Mouse (Mus musculus): ENCODE results near the gene H2al1j. TPM values are rescaled to one million over a fixed set of nuclear protein-coding genes. Genes with fewer than 3 reads are reported as not detected.
"Not testable (repeated sequence)": the region's sequence is repeated elsewhere in the genome, so short reads cannot be mapped to it uniquely, and the experiment has no call there.

H2al1j gene
- not detected in 2 replicates for polyA plus RNA-seq (2014; fragmentation: Nextera tagmentation; extraction: Ambion mirVana)

DNA sequence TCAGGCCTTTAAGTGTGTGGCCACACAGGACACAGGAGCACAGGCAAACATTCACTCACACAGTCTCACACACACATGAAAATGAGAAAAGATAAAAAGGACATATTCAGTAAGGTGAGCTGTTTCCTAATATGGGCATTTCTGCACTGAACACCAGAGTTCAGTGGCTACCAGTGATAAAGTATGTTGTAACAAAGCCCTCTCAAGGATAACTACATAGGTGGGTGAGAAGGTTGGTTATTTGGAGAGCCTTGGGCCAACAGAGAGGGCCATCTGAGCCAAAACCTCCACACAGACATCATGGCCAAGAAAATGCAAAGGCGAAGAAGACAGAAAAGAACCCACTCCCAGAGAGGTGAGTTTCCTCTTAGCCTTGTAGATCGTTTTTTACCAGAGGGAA is at the start of gene H2al1j:
Gene H2al1j, plus strand, starts transcription at position 301 of the 400 bp plus-strand sequence.
- H3K27me3 ChIP-seq (ENCODE audit: control insufficient read depth, insufficient read depth, low read length); H3K9ac ChIP-seq (ENCODE audit: low read depth, low read length); H3K9me3 ChIP-seq (ENCODE audit: control insufficient read depth, low read length); H3K36me3 ChIP-seq (ENCODE audit: control insufficient read depth, insufficient read depth, low read length); H3K4me1 ChIP-seq (ENCODE audit: control insufficient read depth, insufficient read depth, low read length); H3K27ac ChIP-seq (ENCODE audit: low read depth, low read length); ATAC-seq (ENCODE audit: low FRiP score, low TSS enrichment); H3K4me3 ChIP-seq (ENCODE audit: low read length); H3K4me2 ChIP-seq (replicated peaks; ENCODE audit: low read depth, low read length): not testable (repeated sequence)
- 93% methylated on average over 2 of the region's 2 CpGs for WGBS

DNA sequence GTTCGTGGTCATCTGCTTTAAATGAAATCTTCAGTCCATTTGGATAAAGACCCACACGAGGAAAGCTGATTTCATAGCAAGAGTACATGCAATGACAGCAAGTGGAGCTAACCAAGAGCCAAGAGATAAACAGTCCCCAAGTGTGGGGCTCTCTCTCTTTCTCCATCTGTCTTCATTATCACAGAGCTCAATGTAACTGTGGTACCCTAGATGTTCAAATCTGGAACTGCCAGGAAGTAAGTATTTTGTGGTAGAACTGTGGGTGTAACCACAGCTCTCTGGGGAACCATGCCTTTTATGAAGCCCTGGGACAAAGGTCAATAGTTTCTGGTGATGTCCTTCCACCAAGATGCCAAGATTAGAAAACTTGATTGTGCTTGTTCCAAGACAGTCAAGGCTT is 46.9 kb upstream of the H2al1j start:
- no peaks in the 10 kb centered on the region for H3K4me1 ChIP-seq (ENCODE audit: control insufficient read depth, insufficient read depth, low read length)
- no peak overlapping the region for H3K9ac ChIP-seq (ENCODE audit: low read depth, low read length)
- no peak for ATAC-seq (ENCODE audit: low FRiP score, low TSS enrichment)
- no peaks in the 10 kb centered on the region for H3K9me3 ChIP-seq (ENCODE audit: control insufficient read depth, low read length)
- H3K4me3 ChIP-seq (ENCODE audit: low read length), result no peak overlapping the region
- no peak overlapping the region for H3K4me2 ChIP-seq (replicated peaks; ENCODE audit: low read depth, low read length)
- no peaks in the 10 kb centered on the region for H3K36me3 ChIP-seq (ENCODE audit: control insufficient read depth, insufficient read depth, low read length)
- WGBS, result 79% methylated on average over 2 of the region's 2 CpGs
- H3K27ac ChIP-seq (ENCODE audit: low read depth, low read length), result no peak overlapping the region
- no peaks in the 10 kb centered on the region for H3K27me3 ChIP-seq (ENCODE audit: control insufficient read depth, insufficient read depth, low read length)

DNA sequence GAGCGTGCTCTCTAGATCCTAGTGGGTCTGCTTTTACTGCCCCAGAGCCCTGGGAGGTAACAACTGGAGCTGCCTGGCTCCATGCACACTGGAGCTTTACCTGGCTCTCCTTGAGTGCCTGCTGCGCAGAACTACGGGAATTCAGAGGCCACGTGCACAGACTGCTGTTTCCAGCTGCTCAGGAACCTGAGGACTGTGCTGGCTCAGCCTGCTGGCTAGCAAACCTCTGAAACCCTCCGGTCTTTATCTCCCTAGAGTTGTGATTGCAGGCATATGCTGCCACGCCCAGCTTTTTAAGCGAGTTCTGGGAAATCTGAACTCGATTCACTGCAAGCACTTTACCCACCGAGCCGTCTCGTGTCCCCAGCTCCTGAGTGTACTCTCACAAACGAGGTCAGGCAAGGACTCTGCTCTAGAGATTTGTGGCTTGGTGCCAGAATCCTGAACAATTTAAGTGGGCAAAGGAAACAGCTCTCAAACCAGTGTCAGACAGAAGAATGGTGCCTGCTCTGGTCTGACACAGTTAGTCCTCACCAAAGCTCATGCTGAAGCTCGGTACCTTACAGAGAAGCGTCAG is 39.2 kb upstream of the H2al1j start:
- ATAC-seq (ENCODE audit: low FRiP score, low TSS enrichment), result no peak
- H3K27me3 ChIP-seq (ENCODE audit: control insufficient read depth, insufficient read depth, low read length), result no peaks in the 10 kb centered on the region
- H3K4me1 ChIP-seq (ENCODE audit: control insufficient read depth, insufficient read depth, low read length), result no peaks in the 10 kb centered on the region
- no peaks in the 10 kb centered on the region for H3K36me3 ChIP-seq (ENCODE audit: control insufficient read depth, insufficient read depth, low read length)
- H3K27ac ChIP-seq (ENCODE audit: low read depth, low read length), result no peak overlapping the region
- H3K4me2 ChIP-seq (replicated peaks; ENCODE audit: low read depth, low read length), result no peak overlapping the region
- no peak overlapping the region for H3K4me3 ChIP-seq (ENCODE audit: low read length)
- no peak overlapping the region for H3K9ac ChIP-seq (ENCODE audit: low read depth, low read length)
- WGBS, result 73% methylated on average over 14 of the region's 14 CpGs
- H3K9me3 ChIP-seq (ENCODE audit: control insufficient read depth, low read length), result no peaks in the 10 kb centered on the region

DNA sequence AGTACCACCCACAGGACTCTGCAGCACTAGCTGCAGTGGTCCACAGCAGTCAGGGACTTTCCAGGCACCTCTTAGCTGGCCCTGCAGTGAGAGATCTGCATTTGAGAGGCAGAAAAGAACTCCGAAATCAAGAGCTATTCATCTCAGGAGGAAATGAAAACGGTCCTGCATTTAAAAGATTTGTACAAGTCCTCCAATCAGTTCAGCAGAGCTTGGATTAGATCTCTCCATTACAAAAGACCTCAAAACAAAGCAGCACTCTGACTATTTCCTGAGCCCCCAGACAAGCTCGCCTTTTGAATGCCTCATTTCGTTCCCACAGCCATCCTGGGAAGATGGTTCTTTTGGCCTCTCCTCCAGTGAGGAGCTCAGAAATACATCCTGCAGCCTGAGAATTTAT is 38.4 kb upstream of the H2al1j start:
- 74% methylated on average over 4 of the region's 4 CpGs for WGBS
- H3K9ac ChIP-seq (ENCODE audit: low read depth, low read length), result no peak overlapping the region
- no peak overlapping the region for H3K27ac ChIP-seq (ENCODE audit: low read depth, low read length)
- H3K4me2 ChIP-seq (replicated peaks; ENCODE audit: low read depth, low read length), result no peak overlapping the region
- ATAC-seq (ENCODE audit: low FRiP score, low TSS enrichment), result no peak
- H3K4me3 ChIP-seq (ENCODE audit: low read length), result no peak overlapping the region
- H3K27me3 ChIP-seq (ENCODE audit: control insufficient read depth, insufficient read depth, low read length), result no peaks in the 10 kb centered on the region
- no peaks in the 10 kb centered on the region for H3K9me3 ChIP-seq (ENCODE audit: control insufficient read depth, low read length)
- no peaks in the 10 kb centered on the region for H3K36me3 ChIP-seq (ENCODE audit: control insufficient read depth, insufficient read depth, low read length)
- no peaks in the 10 kb centered on the region for H3K4me1 ChIP-seq (ENCODE audit: control insufficient read depth, insufficient read depth, low read length)

DNA sequence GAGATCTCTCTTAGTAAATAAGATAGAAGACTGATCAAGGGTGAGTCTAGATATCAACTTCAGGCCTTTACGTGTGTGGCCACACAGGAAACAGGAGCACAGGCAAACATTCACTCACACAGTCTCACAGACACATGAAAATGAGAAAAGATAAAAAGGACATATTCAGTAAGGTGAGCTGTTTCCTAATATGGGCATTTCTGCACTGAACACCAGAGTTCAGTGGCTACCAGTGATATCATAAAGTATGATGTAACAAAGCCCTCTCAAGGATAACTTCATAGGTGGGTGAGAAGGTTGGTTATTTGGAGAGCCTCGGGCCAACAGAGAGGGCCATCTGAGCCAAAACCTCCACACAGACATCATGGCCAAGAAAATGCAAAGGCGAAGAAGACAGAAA is 28.7 kb upstream of the H2al1j start, which contains the start of gene H2al1a:
Gene H2al1a, plus strand, starts transcription at position 301 of the 400 bp plus-strand sequence.
- not testable (repeated sequence) for H3K4me3 ChIP-seq (ENCODE audit: low read length); H3K9ac ChIP-seq (ENCODE audit: low read depth, low read length); H3K36me3 ChIP-seq (ENCODE audit: control insufficient read depth, insufficient read depth, low read length); H3K9me3 ChIP-seq (ENCODE audit: control insufficient read depth, low read length); H3K27me3 ChIP-seq (ENCODE audit: control insufficient read depth, insufficient read depth, low read length); H3K27ac ChIP-seq (ENCODE audit: low read depth, low read length); ATAC-seq (ENCODE audit: low FRiP score, low TSS enrichment); H3K4me2 ChIP-seq (replicated peaks; ENCODE audit: low read depth, low read length); H3K4me1 ChIP-seq (ENCODE audit: control insufficient read depth, insufficient read depth, low read length)
- no CpG with 5 or more reads among the region's 3 CpGs for WGBS

DNA sequence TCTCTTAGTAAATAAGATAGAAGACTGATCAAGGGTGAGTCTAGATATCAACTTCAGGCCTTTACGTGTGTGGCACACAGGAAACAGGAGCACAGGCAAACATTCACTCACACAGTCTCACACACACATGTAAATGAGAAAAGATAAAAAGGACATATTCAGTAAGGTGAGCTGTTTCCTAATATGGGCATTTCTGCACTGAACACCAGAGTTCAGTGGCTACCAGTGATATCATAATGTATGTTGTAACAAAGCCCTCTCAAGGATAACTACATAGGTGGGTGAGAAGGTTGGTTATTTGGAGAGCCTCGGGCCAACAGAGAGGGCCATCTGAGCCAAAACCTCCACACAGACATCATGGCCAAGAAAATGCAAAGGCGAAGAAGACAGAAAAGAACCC is 25.5 kb upstream of the H2al1j start, which contains the start of gene H2al1b:
Gene H2al1b, plus strand, starts transcription at position 301 of the 400 bp plus-strand sequence.
- H3K36me3 ChIP-seq (ENCODE audit: control insufficient read depth, insufficient read depth, low read length); ATAC-seq (ENCODE audit: low FRiP score, low TSS enrichment); H3K9ac ChIP-seq (ENCODE audit: low read depth, low read length); H3K27me3 ChIP-seq (ENCODE audit: control insufficient read depth, insufficient read depth, low read length); H3K27ac ChIP-seq (ENCODE audit: low read depth, low read length); H3K4me2 ChIP-seq (replicated peaks; ENCODE audit: low read depth, low read length); H3K4me1 ChIP-seq (ENCODE audit: control insufficient read depth, insufficient read depth, low read length); H3K4me3 ChIP-seq (ENCODE audit: low read length); H3K9me3 ChIP-seq (ENCODE audit: control insufficient read depth, low read length): not testable (repeated sequence)
- WGBS, result 90% methylated on average over 1 of the region's 3 CpGs

DNA sequence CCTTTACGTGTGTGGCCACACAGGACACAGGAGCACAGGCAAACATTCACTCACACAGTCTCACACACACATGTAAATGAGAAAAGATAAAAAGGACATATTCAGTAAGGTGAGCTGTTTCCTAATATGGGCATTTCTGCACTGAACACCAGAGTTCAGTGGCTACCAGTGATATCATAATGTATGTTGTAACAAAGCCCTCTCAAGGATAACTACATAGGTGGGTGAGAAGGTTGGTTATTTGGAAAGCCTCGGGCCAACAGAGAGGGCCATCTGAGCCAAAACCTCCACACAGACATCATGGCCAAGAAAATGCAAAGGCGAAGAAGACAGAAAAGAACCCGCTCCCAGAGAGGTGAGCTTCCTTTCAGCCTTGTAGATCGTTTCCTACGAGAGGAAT is 22.3 kb upstream of the H2al1j start, which contains the start of gene H2al1c:
Gene H2al1c, plus strand, starts transcription at position 301 of the 400 bp plus-strand sequence.
- not testable (repeated sequence) for H3K9ac ChIP-seq (ENCODE audit: low read depth, low read length)
- 88% methylated on average over 1 of the region's 6 CpGs for WGBS

DNA sequence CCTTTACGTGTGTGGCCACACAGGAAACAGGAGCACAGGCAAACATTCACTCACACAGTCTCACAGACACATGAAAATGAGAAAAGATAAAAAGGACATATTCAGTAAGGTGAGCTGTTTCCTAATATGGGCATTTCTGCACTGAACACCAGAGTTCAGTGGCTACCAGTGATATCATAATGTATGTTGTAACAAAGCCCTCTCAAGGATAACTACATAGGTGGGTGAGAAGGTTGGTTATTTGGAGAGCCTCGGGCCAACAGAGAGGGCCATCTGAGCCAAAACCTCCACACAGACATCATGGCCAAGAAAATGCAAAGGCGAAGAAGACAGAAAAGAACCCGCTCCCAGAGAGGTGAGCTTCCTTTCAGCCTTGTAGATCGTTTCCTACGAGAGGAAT is 19.1 kb upstream of the H2al1j start, which contains the start of gene H2al1d:
Gene H2al1d, plus strand, starts transcription at position 301 of the 400 bp plus-strand sequence.
- no CpG with 5 or more reads among the region's 6 CpGs for WGBS

More for the DNA sequence above, 22.3 kb upstream of the H2al1j start, which contains the start of gene H2al1c:
- H3K4me3 ChIP-seq (ENCODE audit: low read length); ATAC-seq (ENCODE audit: low FRiP score, low TSS enrichment); H3K4me2 ChIP-seq (replicated peaks; ENCODE audit: low read depth, low read length); H3K27me3 ChIP-seq (ENCODE audit: control insufficient read depth, insufficient read depth, low read length); H3K9me3 ChIP-seq (ENCODE audit: control insufficient read depth, low read length); H3K4me1 ChIP-seq (ENCODE audit: control insufficient read depth, insufficient read depth, low read length); H3K36me3 ChIP-seq (ENCODE audit: control insufficient read depth, insufficient read depth, low read length); H3K27ac ChIP-seq (ENCODE audit: low read depth, low read length): not testable (repeated sequence)

DNA sequence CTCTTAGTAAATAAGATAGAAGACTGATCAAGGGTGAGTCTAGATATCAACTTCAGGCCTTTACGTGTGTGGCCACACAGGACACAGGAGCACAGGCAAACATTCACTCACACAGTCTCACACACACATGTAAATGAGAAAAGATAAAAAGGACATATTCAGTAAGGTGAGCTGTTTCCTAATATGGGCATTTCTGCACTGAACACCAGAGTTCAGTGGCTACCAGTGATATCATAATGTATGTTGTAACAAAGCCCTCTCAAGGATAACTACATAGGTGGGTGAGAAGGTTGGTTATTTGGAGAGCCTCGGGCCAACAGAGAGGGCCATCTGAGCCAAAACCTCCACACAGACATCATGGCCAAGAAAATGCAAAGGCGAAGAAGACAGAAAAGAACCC is 16.0 kb upstream of the H2al1j start, which contains the start of gene H2al1e:
Gene H2al1e, plus strand, starts transcription at position 301 of the 400 bp plus-strand sequence.
- ATAC-seq (ENCODE audit: low FRiP score, low TSS enrichment); H3K36me3 ChIP-seq (ENCODE audit: control insufficient read depth, insufficient read depth, low read length); H3K4me1 ChIP-seq (ENCODE audit: control insufficient read depth, insufficient read depth, low read length); H3K9me3 ChIP-seq (ENCODE audit: control insufficient read depth, low read length); H3K4me2 ChIP-seq (replicated peaks; ENCODE audit: low read depth, low read length); H3K27me3 ChIP-seq (ENCODE audit: control insufficient read depth, insufficient read depth, low read length); H3K4me3 ChIP-seq (ENCODE audit: low read length); H3K27ac ChIP-seq (ENCODE audit: low read depth, low read length); H3K9ac ChIP-seq (ENCODE audit: low read depth, low read length): not testable (repeated sequence)
- WGBS, result no CpG with 5 or more reads among the region's 3 CpGs

More for the DNA sequence above, 19.1 kb upstream of the H2al1j start, which contains the start of gene H2al1d:
- not testable (repeated sequence) for ATAC-seq (ENCODE audit: low FRiP score, low TSS enrichment); H3K27ac ChIP-seq (ENCODE audit: low read depth, low read length); H3K9ac ChIP-seq (ENCODE audit: low read depth, low read length); H3K36me3 ChIP-seq (ENCODE audit: control insufficient read depth, insufficient read depth, low read length); H3K9me3 ChIP-seq (ENCODE audit: control insufficient read depth, low read length); H3K4me3 ChIP-seq (ENCODE audit: low read length); H3K4me2 ChIP-seq (replicated peaks; ENCODE audit: low read depth, low read length); H3K27me3 ChIP-seq (ENCODE audit: control insufficient read depth, insufficient read depth, low read length); H3K4me1 ChIP-seq (ENCODE audit: control insufficient read depth, insufficient read depth, low read length)

Data from kidney, embryonic 14.5 days (tissue).